Mouse (Mus musculus) liver, adult (tissue): ENCODE results near the gene Acss3.

Experiments
- GATA4 ChIP-seq: IDR thresholded peaks from 2 replicates; pipeline ENCODE4 v1.6.1; 2014; ENCODE audit warnings: mild to moderate bottlenecking, low read length; ENCODE audit not compliant: insufficient replicate concordance

Acss3 gene

DNA sequence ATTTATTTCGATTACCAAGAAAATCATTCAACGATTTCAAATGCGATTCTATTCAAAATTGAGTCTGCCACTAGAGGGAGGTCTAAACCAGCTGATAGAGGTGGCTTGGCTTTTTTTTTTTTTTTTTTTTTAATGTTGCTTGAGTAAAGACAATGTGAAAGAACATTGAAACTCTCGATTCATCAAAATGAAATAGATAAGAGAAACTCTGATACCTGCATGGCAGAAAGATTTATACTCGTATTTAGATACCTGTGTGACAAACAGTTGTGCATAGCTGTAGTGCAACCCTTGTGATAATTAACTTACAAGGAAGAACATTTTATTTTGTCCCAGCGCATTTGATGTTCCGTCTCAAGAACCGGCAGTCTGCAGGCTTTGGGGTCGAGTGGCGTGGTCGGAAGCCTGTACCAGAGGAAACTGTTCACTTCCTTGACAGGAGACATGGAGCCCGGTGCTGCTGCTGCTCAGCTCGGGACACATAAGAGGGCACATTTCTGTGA lies 190.8 kb downstream of the Acss3 start:
- TF ChIP-seq GATA4 = no peak

DNA sequence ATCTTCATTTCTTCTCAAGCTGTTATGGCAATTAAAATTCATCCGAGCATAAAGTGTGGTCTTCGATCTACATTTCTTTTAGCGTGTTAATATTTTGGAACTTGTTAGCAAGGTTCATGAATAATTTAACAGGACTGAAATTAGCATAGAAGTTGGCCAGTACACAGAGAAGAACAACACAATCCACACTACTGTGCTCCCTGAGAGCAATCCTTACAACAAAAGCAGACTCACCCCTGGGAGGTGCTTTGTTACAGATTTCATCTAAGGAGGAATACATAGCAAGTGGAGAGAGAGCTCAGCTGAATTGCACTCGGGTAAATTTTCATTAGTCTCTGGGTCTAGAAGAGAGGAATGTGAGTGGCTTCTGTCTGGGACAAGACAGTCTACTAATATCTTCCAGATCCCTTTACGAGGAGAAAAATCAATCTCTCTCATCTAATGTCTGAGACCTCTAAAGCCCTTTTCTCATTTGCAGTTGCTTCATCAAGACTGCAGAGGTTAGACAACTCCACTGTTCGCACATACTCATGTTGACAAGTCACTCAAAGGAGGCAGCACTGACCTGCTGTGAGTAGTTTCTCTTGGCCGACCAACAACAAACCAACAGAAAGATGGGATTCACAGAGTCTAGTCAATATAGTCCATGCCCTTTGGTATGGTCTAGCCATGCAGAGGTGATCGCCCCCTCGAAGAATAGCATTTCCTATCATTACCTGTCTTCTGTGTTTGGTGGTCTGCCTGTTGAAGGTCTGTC lies 194.7 kb downstream of the Acss3 start:
- no peak for TF ChIP-seq GATA4

DNA sequence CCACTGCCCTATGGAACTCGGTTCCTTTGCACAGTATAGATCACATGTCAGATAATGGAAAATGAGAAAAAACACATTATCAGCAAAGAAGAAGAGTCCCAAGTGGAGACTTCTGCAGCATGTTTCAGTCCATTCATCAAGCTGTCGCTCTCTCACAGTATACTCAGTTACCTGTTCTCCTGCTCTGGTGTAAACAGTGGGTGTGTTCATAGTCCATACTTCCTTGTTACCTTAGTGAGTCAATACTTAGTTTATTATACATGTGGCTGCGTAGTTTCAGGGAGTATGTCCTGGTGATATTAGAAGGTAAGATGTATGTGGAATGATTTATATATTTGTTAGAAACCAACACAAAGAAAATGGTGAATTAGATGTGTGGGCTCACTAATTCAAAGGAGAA lies 198.7 kb downstream of the Acss3 start:
- no peak for TF ChIP-seq GATA4

DNA sequence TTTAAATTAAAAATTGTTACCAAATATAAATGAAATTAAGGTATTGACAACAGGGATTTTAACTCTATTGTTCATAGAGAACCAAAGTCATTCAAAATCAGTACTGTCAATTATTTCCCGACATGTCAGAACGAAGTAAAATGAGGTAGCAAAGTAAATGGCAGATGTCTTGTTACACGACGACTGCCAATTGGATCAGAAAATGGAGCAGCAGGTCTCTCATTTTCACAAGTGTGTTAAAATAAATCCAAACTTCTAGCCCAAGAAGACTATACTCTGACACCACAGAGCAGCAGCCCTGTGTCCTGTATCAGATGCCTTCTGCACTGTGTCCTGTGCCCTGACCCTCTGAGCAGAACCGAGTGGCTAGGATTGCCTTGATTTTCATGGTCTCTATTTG lies 199.1 kb downstream of the Acss3 start:
- TF ChIP-seq GATA4 = no peak

DNA sequence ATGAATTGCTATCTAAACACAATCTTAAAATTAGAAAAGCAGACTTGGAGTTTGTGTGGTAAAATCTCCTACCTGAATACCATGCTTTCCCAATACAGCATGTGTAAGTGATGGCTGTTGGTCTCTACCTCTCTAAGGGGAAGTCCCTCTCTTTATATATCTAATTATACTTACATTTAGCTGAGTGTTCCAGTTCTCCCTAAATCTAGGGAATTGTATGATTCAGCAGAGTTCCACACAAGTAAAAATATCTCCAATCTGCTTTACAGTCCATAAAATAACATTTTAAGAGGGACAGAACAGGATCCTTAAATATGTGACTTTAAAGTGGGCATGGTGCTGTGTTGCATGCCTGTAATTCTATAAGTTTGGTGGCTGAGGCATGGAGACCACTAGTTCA lies 208.6 kb downstream of the Acss3 start:
- TF ChIP-seq GATA4 = no peak

DNA sequence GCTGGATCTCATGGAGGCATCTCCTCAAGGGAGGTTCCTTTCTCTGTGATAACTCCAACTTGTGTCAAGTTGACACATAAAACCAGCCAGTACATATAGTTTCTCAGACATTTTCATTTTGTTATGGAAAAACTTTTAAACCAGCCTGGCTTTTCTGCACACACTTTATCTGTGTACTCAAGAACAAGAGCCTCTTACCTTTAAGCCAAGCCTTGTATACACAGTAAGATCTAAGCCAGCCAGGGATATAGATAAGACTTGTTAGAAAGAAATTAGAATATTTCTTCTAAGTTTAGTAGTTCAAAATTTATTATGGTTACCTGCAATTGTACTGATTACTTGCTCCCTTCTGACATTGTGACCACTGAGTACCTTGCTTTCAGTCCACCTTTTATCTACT lies 209.2 kb downstream of the Acss3 start:
- no peak for TF ChIP-seq GATA4

DNA sequence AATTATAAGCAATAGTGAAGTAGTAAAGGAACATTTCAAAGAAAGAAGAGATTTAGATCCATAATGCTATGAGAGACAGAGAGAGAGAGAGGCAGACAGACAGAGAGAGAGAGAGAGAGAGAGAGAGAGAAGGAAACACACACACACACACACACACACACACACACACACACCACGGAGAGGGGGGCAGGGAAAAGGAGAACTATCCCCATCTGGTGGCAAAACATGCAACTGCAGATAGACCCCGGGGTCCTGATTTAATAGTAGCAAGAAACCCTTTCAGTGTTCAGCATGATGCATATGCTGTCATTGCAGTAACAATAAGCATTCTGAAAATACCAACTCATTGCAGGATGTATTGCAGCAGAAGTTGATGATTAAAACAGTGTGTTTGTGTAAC lies 210.4 kb downstream of the Acss3 start:
- no peak for TF ChIP-seq GATA4

DNA sequence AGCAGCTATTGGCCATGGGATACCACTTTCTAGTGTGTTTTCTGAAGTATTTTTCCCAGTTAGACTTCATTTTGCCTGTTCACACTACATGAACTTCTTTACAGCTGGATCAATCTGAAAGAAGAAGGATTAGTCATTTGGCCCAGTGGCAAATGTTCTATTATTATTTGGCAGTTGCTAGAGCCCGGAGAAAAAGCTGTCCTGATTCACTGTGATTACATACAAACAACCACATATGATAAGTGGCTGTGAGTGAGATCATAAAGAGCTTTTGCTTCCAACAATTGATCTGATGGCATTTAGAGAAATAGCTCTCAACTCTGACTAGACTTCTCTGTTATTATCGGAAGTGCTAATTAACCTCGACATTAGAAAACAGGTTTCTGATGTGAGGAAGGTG lies 213.4 kb downstream of the Acss3 start:
- no peak for TF ChIP-seq GATA4

DNA sequence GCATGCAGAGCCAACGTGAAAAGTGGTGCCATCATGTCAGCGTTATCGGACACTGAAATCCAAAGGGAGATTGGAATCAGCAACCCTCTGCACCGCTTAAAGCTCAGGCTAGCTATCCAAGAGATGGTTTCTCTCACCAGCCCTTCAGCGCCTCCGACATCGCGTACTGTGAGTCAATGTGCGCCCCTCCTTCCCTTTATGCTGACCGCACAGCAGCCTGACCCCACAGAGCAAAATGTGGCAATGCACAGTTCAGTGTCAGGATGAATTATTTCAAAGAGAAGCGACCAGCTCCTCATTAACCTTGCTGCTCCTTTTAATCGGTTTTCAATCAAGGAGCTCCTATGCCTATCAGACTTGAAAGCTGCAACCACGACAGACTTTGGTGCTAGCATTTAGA lies 227.1 kb downstream of the Acss3 start:
- no peak for TF ChIP-seq GATA4
